Mouse (Mus musculus): ENCODE data around the gene Slc17a7. TPM values are rescaled to one million over a fixed set of nuclear protein-coding genes. Genes with fewer than 3 reads are reported as not detected.

The Slc17a7 gene
- polyA plus RNA-seq, 1 experiment from 2014 or later: not detected

DNA sequence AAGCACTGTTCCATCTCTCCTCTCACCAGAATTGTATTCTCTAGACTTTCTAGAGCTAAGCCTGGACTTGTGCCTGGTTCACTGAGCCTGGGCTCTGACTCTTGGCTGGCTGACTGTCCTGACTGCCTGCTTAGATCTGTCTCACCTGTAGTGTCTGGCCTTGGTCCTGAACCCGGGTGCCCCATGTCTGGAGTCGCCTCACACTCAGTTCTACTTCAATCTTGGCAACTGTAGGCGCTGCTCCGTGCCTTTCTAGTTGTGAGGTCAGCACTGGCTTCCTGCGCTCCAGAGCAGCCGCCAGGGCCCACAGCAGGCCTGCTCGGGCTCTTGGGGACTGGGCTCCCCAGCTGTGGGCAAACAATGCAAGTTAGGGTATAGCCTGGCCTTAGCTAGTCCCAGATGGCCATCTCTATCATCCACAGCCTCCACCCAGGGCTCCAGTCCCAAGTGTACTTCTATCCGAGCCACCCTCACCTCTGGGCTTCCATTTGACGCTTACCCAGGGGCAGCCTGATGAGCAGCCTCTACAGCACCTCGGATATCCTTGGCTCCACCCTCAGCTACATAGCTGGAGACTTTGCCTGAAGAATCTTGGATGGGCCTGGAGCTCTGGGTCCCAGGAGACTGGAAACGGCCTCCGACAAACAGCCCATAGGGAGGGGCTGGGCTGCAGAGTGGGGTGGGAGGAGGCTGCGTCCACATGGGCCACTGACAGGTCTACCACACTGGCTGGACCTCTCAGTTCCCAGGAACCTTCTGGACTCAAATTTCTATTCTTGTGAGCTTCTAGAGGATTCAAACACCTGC, 19.2 kb upstream of the Slc17a7 start:
- Histone ChIP-seq H3K36me3 (replicated peaks; ENCODE audit: insufficient read depth, low read length) (peaks cover 42% of the 10 kb centered on the region), H3K4me1 (ENCODE audit: insufficient read depth) (peaks cover 10% of the 10 kb centered on the region), H3K9ac (replicated peaks) (no peak overlapping the region), H3K9me3 (ENCODE audit: low read length) (no peaks in the 10 kb centered on the region), H3K4me3 (ENCODE audit: low read depth, low read length) (no peak overlapping the region), H3K27ac (ENCODE audit: low read depth) (no peak overlapping the region), H3K4me2 (ENCODE audit: low read depth, low read length) (no peak overlapping the region), H3K27me3 (ENCODE audit: insufficient read depth, low read length) (no peaks in the 10 kb centered on the region)
- DNase-seq (no peak), ATAC-seq (no peak)
- TF ChIP-seq CTCF (IDR thresholded peaks at IDR 0.05; ENCODE audit: low read depth) (no peak), EP300 (IDR thresholded peaks at IDR 0.05; ENCODE audit: low read depth) (no peak)
- WGBS (ENCODE audit: insufficient replicate concordance): 88% methylated on average over 13 of the region's 13 CpGs

DNA sequence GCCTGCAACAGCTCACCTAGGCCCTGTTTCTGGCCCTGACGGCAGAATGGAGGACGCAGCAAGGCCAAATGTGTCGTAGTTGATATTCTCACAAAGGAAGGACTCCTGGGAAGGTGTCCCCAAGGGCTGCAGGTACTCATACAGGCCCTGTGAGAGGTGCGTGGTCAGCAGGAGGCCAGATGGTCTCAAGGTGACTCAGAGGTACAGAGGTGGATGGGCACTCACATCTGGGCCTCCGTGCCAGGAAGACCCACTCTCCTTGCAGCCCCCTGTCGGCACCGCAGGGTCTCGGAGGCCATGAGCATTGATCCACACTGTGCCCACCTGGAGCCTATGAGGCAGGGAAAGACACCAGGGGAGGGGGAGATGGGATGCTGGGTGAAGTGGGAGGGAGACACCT, 18.3 kb upstream of the Slc17a7 start:
- TF ChIP-seq EP300 (IDR thresholded peaks at IDR 0.05; ENCODE audit: low read depth): no peak
- no peak for TF ChIP-seq CTCF (IDR thresholded peaks at IDR 0.05; ENCODE audit: low read depth)
- H3K4me3 ChIP-seq (ENCODE audit: low read depth, low read length): no peak overlapping the region
- H3K9me3 ChIP-seq (ENCODE audit: low read length): no peaks in the 10 kb centered on the region
- no peak overlapping the region for H3K9ac ChIP-seq (replicated peaks)
- DNase-seq (no peak), ATAC-seq (no peak)
- H3K27ac ChIP-seq (ENCODE audit: low read depth): no peak overlapping the region
- peaks cover 10% of the 10 kb centered on the region for H3K4me1 ChIP-seq (ENCODE audit: insufficient read depth)
- H3K36me3 ChIP-seq (replicated peaks; ENCODE audit: insufficient read depth, low read length): peaks cover 42% of the 10 kb centered on the region
- WGBS (ENCODE audit: insufficient replicate concordance): 88% methylated on average over 8 of the region's 8 CpGs
- H3K27me3 ChIP-seq (ENCODE audit: insufficient read depth, low read length): no peaks in the 10 kb centered on the region
- H3K4me2 ChIP-seq (ENCODE audit: low read depth, low read length): no peak overlapping the region

DNA sequence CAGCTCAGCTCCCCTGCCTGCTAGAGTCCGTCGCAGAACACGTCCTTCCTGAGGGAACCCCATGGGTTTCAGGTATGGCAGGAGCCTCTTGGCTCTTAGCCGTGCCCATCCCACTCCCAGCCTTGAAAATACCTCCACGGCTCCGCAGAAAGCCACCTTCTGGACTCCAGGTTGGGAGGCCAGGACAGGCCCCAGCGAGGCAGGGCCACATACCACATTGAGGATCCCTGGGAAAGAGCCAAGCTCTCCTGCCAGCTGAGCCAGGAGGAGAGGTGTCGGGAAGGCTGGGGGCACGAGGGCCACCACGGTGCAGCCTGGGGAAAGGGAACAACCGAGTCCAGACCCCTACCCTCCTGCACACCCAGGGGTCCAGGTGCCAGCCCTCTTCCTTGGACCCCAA, 16.5 kb upstream of the Slc17a7 start:
- DNase-seq: no peak
- no peak overlapping the region for H3K4me3 ChIP-seq (ENCODE audit: low read depth, low read length)
- H3K27me3 ChIP-seq (ENCODE audit: insufficient read depth, low read length): no peaks in the 10 kb centered on the region
- 0 out of 2 replicates have a peak overlapping the region, but pooled peaks have one; percentile 67 for H3K27ac ChIP-seq (ENCODE audit: low read depth)
- TF ChIP-seq CTCF (IDR thresholded peaks at IDR 0.05; ENCODE audit: low read depth): no peak
- no peak for TF ChIP-seq EP300 (IDR thresholded peaks at IDR 0.05; ENCODE audit: low read depth)
- peak overlapping the region; percentile 44 for H3K4me2 ChIP-seq (ENCODE audit: low read depth, low read length)
- WGBS (ENCODE audit: insufficient replicate concordance): 86% methylated on average over 11 of the region's 11 CpGs
- peak overlapping the region; percentile 13; the same call in 1 of the 2 replicates for H3K9ac ChIP-seq (replicated peaks)
- ATAC-seq: 0 out of 2 replicates have a peak, but pooled peaks have one; percentile 15
- no peaks in the 10 kb centered on the region for H3K9me3 ChIP-seq (ENCODE audit: low read length)
- peaks cover 34% of the 10 kb centered on the region for H3K36me3 ChIP-seq (replicated peaks; ENCODE audit: insufficient read depth, low read length)
- H3K4me1 ChIP-seq (ENCODE audit: insufficient read depth): peaks cover 14% of the 10 kb centered on the region

DNA sequence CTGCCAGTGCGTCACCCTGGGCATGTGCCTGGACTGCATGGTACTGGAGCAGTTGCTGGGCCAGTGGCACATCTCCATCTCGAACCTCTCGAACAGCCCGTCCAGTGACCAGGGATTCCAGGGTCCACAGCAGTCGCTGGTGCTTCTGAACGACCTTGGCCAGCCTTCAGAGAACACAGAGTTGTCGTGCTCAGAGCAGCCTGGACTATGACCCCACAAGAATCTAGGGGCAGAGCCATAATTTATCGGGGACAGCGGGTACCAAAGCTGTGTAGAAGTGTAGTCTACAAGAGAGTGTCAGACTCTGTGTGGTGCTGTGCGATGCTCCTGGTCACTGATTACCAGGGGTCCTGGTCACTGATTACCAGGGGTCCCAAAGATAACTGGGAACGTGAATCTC, 15.8 kb upstream of the Slc17a7 start:
- 69% methylated on average over 11 of the region's 11 CpGs for WGBS (ENCODE audit: insufficient replicate concordance)

DNA sequence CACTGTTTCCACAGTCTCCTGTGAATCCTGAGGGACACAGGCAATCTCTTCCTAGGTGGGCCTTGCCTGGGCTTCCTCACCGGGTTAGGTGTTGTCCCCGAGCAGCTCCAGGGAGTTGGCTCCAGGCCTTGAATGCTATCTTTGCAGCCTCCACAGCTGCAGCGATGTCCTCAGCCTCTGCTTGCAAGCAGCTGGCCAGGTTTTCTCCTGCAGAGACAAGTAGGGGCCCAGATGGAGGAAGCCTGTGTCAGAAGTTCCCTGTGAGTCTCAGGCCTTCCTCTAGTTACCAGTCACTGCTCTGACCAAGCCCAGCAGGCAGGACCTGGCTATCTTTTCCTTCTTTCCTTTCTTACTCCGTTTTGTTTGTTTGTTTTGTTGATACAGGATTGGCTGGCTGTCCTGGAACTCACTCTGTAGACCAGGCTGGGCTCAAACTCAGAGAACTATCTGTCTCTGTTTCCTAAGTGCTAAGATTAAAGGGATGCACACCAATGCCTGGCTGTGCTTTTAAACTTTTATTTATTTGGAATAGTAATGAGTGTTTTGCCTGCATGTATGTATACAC, 15.1 kb upstream of the Slc17a7 start:
- peaks cover 29% of the 10 kb centered on the region for H3K36me3 ChIP-seq (replicated peaks; ENCODE audit: insufficient read depth, low read length)
- no peak for ATAC-seq
- H3K4me2 ChIP-seq (ENCODE audit: low read depth, low read length): no peak overlapping the region
- no peak overlapping the region for H3K4me3 ChIP-seq (ENCODE audit: low read depth, low read length)
- H3K27me3 ChIP-seq (ENCODE audit: insufficient read depth, low read length): no peaks in the 10 kb centered on the region
- DNase-seq: no peak
- peaks cover 18% of the 10 kb centered on the region for H3K4me1 ChIP-seq (ENCODE audit: insufficient read depth)
- WGBS (ENCODE audit: insufficient replicate concordance): 58% methylated on average over 4 of the region's 4 CpGs
- peak overlapping the region; percentile 67 for H3K27ac ChIP-seq (ENCODE audit: low read depth)
- no peaks in the 10 kb centered on the region for H3K9me3 ChIP-seq (ENCODE audit: low read length)
- no peak overlapping the region for H3K9ac ChIP-seq (replicated peaks)
- TF ChIP-seq EP300 (IDR thresholded peaks at IDR 0.05; ENCODE audit: low read depth) (no peak), CTCF (IDR thresholded peaks at IDR 0.05; ENCODE audit: low read depth) (no peak)

More for the DNA sequence above, 15.8 kb upstream of the Slc17a7 start:
- no peak for TF ChIP-seq CTCF (IDR thresholded peaks at IDR 0.05; ENCODE audit: low read depth)
- no peak for TF ChIP-seq EP300 (IDR thresholded peaks at IDR 0.05; ENCODE audit: low read depth)
- H3K27ac ChIP-seq (ENCODE audit: low read depth): peak overlapping the region; percentile 67
- H3K4me3 ChIP-seq (ENCODE audit: low read depth, low read length): no peak overlapping the region
- peaks cover 34% of the 10 kb centered on the region for H3K36me3 ChIP-seq (replicated peaks; ENCODE audit: insufficient read depth, low read length)
- peaks cover 14% of the 10 kb centered on the region for H3K4me1 ChIP-seq (ENCODE audit: insufficient read depth)
- peak overlapping the region; percentile 44 for H3K4me2 ChIP-seq (ENCODE audit: low read depth, low read length)
- H3K9me3 ChIP-seq (ENCODE audit: low read length): no peaks in the 10 kb centered on the region
- no peak for DNase-seq
- H3K27me3 ChIP-seq (ENCODE audit: insufficient read depth, low read length): no peaks in the 10 kb centered on the region
- H3K9ac ChIP-seq (replicated peaks): peak overlapping the region; percentile 13; the same call in 1 of the 2 replicates
- ATAC-seq: peak; percentile 80

DNA sequence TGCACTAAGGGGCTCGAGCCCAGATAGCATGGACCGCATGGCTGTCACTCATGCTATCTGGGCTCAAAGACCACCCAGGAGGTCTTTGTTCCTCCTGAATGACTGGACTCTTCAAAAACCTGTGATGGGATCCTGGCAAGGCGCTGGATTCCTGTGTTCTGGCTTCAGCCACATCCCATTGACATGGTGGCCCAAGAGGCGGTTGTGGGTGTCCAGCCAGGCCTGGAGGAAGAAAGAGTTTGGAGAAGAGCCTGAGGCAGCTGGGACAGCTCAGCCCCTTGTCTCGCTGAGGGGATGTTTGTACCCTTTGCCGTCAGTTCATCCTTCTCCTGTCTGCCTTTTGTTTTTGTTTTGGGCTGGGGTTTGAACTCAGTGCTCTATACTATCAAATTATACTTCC, 14.2 kb upstream of the Slc17a7 start:
- no peak for TF ChIP-seq EP300 (IDR thresholded peaks at IDR 0.05; ENCODE audit: low read depth)
- TF ChIP-seq CTCF (IDR thresholded peaks at IDR 0.05; ENCODE audit: low read depth): no peak
- Histone ChIP-seq H3K27me3 (ENCODE audit: insufficient read depth, low read length) (no peaks in the 10 kb centered on the region), H3K36me3 (replicated peaks; ENCODE audit: insufficient read depth, low read length) (peaks cover 20% of the 10 kb centered on the region), H3K9ac (replicated peaks) (no peak overlapping the region), H3K4me3 (ENCODE audit: low read depth, low read length) (no peak overlapping the region), H3K4me2 (ENCODE audit: low read depth, low read length) (no peak overlapping the region), H3K27ac (ENCODE audit: low read depth) (no peak overlapping the region), H3K9me3 (ENCODE audit: low read length) (no peaks in the 10 kb centered on the region), H3K4me1 (ENCODE audit: insufficient read depth) (peaks cover 20% of the 10 kb centered on the region)
- DNase-seq: no peak
- WGBS (ENCODE audit: insufficient replicate concordance): 82% methylated on average over 6 of the region's 6 CpGs
- no peak for ATAC-seq

All from liver, postnatal 0 days (tissue).